In genomic region chr10:54074609-54075421, GRCm38 (mm10) we compare ENCODE assay signal across 8 mouse cellular contexts. TPM values are rescaled to one million over a fixed set of nuclear protein-coding genes. Genes with fewer than 3 reads are reported as not detected.
DNase-seq lines count a peak whose midpoint lies in the region; ATAC-seq lines count a peak whose summit lies in the region.

No protein-coding gene starts in this region.

- peak overlapping the region; percentile 95 for H3K4me3 ChIP-seq in intestine, embryonic 16.5 days (ENCODE audit: low read length)

- H3K4me2 ChIP-seq in intestine, embryonic 16.5 days (ENCODE audit: low read depth, low read length): peak overlapping the region; percentile 88

- H3K36me3 ChIP-seq in intestine, embryonic 16.5 days (ENCODE audit: control insufficient read depth, insufficient read depth, low read length): no peaks in the 10 kb centered on the region

- under 1% methylated on average over 70 of the region's 73 CpGs for WGBS in intestine, embryonic 16.5 days

- peak overlapping the region; percentile 90 for H3K9ac ChIP-seq in intestine, embryonic 16.5 days (ENCODE audit: low read depth, low read length)

- H3K9me3 ChIP-seq in intestine, embryonic 16.5 days (ENCODE audit: control insufficient read depth, low read length): no peaks in the 10 kb centered on the region

- peaks cover 8% of the 10 kb centered on the region for H3K4me1 ChIP-seq in intestine, embryonic 16.5 days (ENCODE audit: control insufficient read depth, insufficient read depth, low read length)

- peak; percentile 23 for DNase-seq in right cerebral cortex, adult 18-20 months
- DNase-seq in right cerebral cortex, postnatal 36 days (ENCODE audit: low spot score in 2 of 2): no peak
- peak; percentile 66 to 74 for DNase-seq in cerebellum, postnatal 10 days
- DNase-seq in gastrocnemius, postnatal 25 days: peak; percentile 23
- DNase-seq in lung, postnatal 14 days: peak; percentile 40
- peak; percentile 44 to 48 for DNase-seq in right cerebral cortex, postnatal 10 days (ENCODE audit: low spot score in 2 of 2)
- DNase-seq in urinary bladder, postnatal 4 days (ENCODE audit: low spot score in 2 of 2): peak; percentile 29 to 70

- no peaks in the 10 kb centered on the region for H3K27me3 ChIP-seq in intestine, embryonic 16.5 days (replicated peaks; ENCODE audit: control insufficient read depth, insufficient read depth, low read length)

- H3K27ac ChIP-seq in intestine, embryonic 16.5 days (ENCODE audit: low read length): peak overlapping the region; percentile 92

- peak; percentile 13 for ATAC-seq in intestine, embryonic 16.5 days

RNA-seq across cellular contexts. Expression of gene Man1a, which starts 1.6 kb away (rescaled TPM):
- total RNA-seq in gastrocnemius, postnatal 25 days (2021): 10 to 100 TPM in 1 of 2 experiments, 1 to 10 TPM in 1; 9.3 to 15.8 TPM
- polyA plus RNA-seq in intestine, embryonic 16.5 days (2015; fragmentation: Nextera tagmentation; extraction: Ambion mirVana): 11.2 and 15.4 TPM in 2 replicates

Comparison
In these comparisons a context has a peak if more than half of its experiments do, and no peak if none do; other contexts are left out.
1. DNase-seq: peak in right cerebral cortex, adult 18-20 months (single experiment), cerebellum, postnatal 10 days (2 of 2), gastrocnemius, postnatal 25 days (single experiment), lung, postnatal 14 days (single experiment), right cerebral cortex, postnatal 10 days (2 of 2) and urinary bladder, postnatal 4 days (2 of 2); none in right cerebral cortex, postnatal 36 days (0 of 2).